Mouse (Mus musculus): ENCODE results near the gene Synj2. TPM values are rescaled to one million over a fixed set of nuclear protein-coding genes. Genes with fewer than 3 reads are reported as not detected.

Synj2 gene
- polyA plus RNA-seq, 1 experiment from 2014 or later, result 2.5 TPM

- no peaks in the 10 kb centered on the region for H3K9me3 ChIP-seq
- ATAC-seq (ENCODE audit: insufficient number of reproducible peaks, insufficient read depth, low FRiP score, low TSS enrichment), result no peak
Measured at GRCm38 (mm10) chr17:5959096-5959495, 18.0 kb downstream of the Synj2 start.

GRCm38 (mm10) chr17:5959802-5960201 lies 18.7 kb downstream of the Synj2 start:
- Histone ChIP-seq H3K4me2 (replicated peaks) (no peak overlapping the region), H3K27me3 (no peaks in the 10 kb centered on the region), H3K27ac (peak overlapping the region; percentile 47; the same call in 1 of the 2 replicates), H3K4me1 (peaks cover 6% of the 10 kb centered on the region; the same call in 1 of the 2 replicates), H3K4me3 (no peak overlapping the region), H3K36me3 (no peaks in the 10 kb centered on the region), H3K9ac (no peak overlapping the region), H3K9me3 (no peaks in the 10 kb centered on the region)
- ATAC-seq (ENCODE audit: insufficient number of reproducible peaks, insufficient read depth, low FRiP score, low TSS enrichment), result no peak
- 43% methylated on average over 9 of the region's 9 CpGs for WGBS

More at GRCm38 (mm10) chr17:5959096-5959495, 18.0 kb downstream of the Synj2 start:
- Histone ChIP-seq H3K36me3 (no peaks in the 10 kb centered on the region), H3K9ac (no peak overlapping the region), H3K27ac (no peak overlapping the region), H3K4me1 (peaks cover 6% of the 10 kb centered on the region; the same call in 1 of the 2 replicates), H3K27me3 (no peaks in the 10 kb centered on the region), H3K4me2 (replicated peaks) (no peak overlapping the region), H3K4me3 (no peak overlapping the region)
- 63% methylated on average over 7 of the region's 7 CpGs for WGBS

GRCm38 (mm10) chr17:5963766-5964165 lies 22.7 kb downstream of the Synj2 start:
- Histone ChIP-seq H3K27me3 (no peaks in the 10 kb centered on the region), H3K4me2 (replicated peaks) (no peak overlapping the region), H3K36me3 (no peaks in the 10 kb centered on the region), H3K9me3 (no peaks in the 10 kb centered on the region), H3K4me1 (peaks cover 6% of the 10 kb centered on the region; the same call in 1 of the 2 replicates), H3K4me3 (no peak overlapping the region), H3K27ac (no peak overlapping the region), H3K9ac (no peak overlapping the region)
- WGBS, result 92% methylated on average over 8 of the region's 8 CpGs
- ATAC-seq (ENCODE audit: insufficient number of reproducible peaks, insufficient read depth, low FRiP score, low TSS enrichment), result no peak

- no peak for ATAC-seq (ENCODE audit: insufficient number of reproducible peaks, insufficient read depth, low FRiP score, low TSS enrichment)
- Histone ChIP-seq H3K27ac (no peak overlapping the region), H3K4me3 (no peak overlapping the region), H3K4me2 (replicated peaks) (no peak overlapping the region), H3K36me3 (no peaks in the 10 kb centered on the region), H3K27me3 (no peaks in the 10 kb centered on the region), H3K4me1 (no peaks in the 10 kb centered on the region), H3K9me3 (no peaks in the 10 kb centered on the region), H3K9ac (no peak overlapping the region)
- WGBS, result 27% methylated on average over 9 of the region's 9 CpGs
Measured at GRCm38 (mm10) chr17:5965084-5965781, 24.2 kb downstream of the Synj2 start.

GRCm38 (mm10) chr17:5966706-5967105 lies 25.6 kb downstream of the Synj2 start:
- 86% methylated on average over 5 of the region's 5 CpGs for WGBS
- no peak overlapping the region for H3K27ac ChIP-seq

GRCm38 (mm10) chr17:5968562-5968961 lies 27.5 kb downstream of the Synj2 start:
- Histone ChIP-seq H3K9ac (no peak overlapping the region), H3K4me3 (no peak overlapping the region), H3K27ac (no peak overlapping the region), H3K36me3 (no peaks in the 10 kb centered on the region), H3K4me1 (no peaks in the 10 kb centered on the region), H3K9me3 (no peaks in the 10 kb centered on the region), H3K27me3 (no peaks in the 10 kb centered on the region), H3K4me2 (replicated peaks) (no peak overlapping the region)
- ATAC-seq (ENCODE audit: insufficient number of reproducible peaks, insufficient read depth, low FRiP score, low TSS enrichment), result no peak
- WGBS, result 66% methylated on average over 6 of the region's 6 CpGs

More at GRCm38 (mm10) chr17:5966706-5967105, 25.6 kb downstream of the Synj2 start:
- no peak for ATAC-seq (ENCODE audit: insufficient number of reproducible peaks, insufficient read depth, low FRiP score, low TSS enrichment)
- H3K9ac ChIP-seq, result no peak overlapping the region
- H3K4me1 ChIP-seq, result no peaks in the 10 kb centered on the region
- no peaks in the 10 kb centered on the region for H3K27me3 ChIP-seq
- no peak overlapping the region for H3K4me2 ChIP-seq (replicated peaks)
- H3K36me3 ChIP-seq, result no peaks in the 10 kb centered on the region
- H3K9me3 ChIP-seq, result no peaks in the 10 kb centered on the region
- no peak overlapping the region for H3K4me3 ChIP-seq

GRCm38 (mm10) chr17:5969246-5969645 lies 28.2 kb downstream of the Synj2 start:
- 73% methylated on average over 3 of the region's 3 CpGs for WGBS
- no peak overlapping the region for H3K4me2 ChIP-seq (replicated peaks)
- ATAC-seq (ENCODE audit: insufficient number of reproducible peaks, insufficient read depth, low FRiP score, low TSS enrichment), result no peak
- no peak overlapping the region for H3K4me3 ChIP-seq
- no peaks in the 10 kb centered on the region for H3K36me3 ChIP-seq
- no peaks in the 10 kb centered on the region for H3K27me3 ChIP-seq
- H3K4me1 ChIP-seq, result no peaks in the 10 kb centered on the region
- H3K9me3 ChIP-seq, result no peaks in the 10 kb centered on the region
- no peak overlapping the region for H3K9ac ChIP-seq
- H3K27ac ChIP-seq, result no peak overlapping the region

GRCm38 (mm10) chr17:5970298-5970821 lies 29.3 kb downstream of the Synj2 start:
- Histone ChIP-seq H3K4me3 (no peak overlapping the region), H3K27ac (no peak overlapping the region), H3K36me3 (no peaks in the 10 kb centered on the region), H3K27me3 (no peaks in the 10 kb centered on the region), H3K4me1 (peaks cover 3% of the 10 kb centered on the region; the same call in 1 of the 2 replicates), H3K9ac (no peak overlapping the region), H3K4me2 (replicated peaks) (no peak overlapping the region), H3K9me3 (no peaks in the 10 kb centered on the region)
- ATAC-seq (ENCODE audit: insufficient number of reproducible peaks, insufficient read depth, low FRiP score, low TSS enrichment), result no peak
- WGBS, result 82% methylated on average over 5 of the region's 5 CpGs

- Histone ChIP-seq H3K4me2 (replicated peaks) (no peak overlapping the region), H3K27me3 (no peaks in the 10 kb centered on the region), H3K27ac (no peak overlapping the region), H3K4me3 (no peak overlapping the region), H3K9ac (no peak overlapping the region), H3K4me1 (peaks cover 28% of the 10 kb centered on the region), H3K9me3 (no peaks in the 10 kb centered on the region), H3K36me3 (no peaks in the 10 kb centered on the region)
- WGBS, result 70% methylated on average over 8 of the region's 8 CpGs
- ATAC-seq (ENCODE audit: insufficient number of reproducible peaks, insufficient read depth, low FRiP score, low TSS enrichment), result no peak
Measured at GRCm38 (mm10) chr17:5973536-5973935, 32.5 kb downstream of the Synj2 start.

GRCm38 (mm10) chr17:5975099-5975977 lies 34.3 kb downstream of the Synj2 start:
- Histone ChIP-seq H3K27me3 (no peaks in the 10 kb centered on the region), H3K9me3 (no peaks in the 10 kb centered on the region), H3K9ac (no peak overlapping the region; the same call in 1 of the 2 replicates), H3K4me1 (peaks cover 28% of the 10 kb centered on the region), H3K4me3 (no peak overlapping the region), H3K27ac (0 out of 2 replicates have a peak overlapping the region, but pooled peaks have one; percentile 17), H3K36me3 (no peaks in the 10 kb centered on the region), H3K4me2 (replicated peaks) (peak overlapping the region; percentile 24)
- WGBS, result 47% methylated on average over 23 of the region's 23 CpGs
- no peak for ATAC-seq (ENCODE audit: insufficient number of reproducible peaks, insufficient read depth, low FRiP score, low TSS enrichment)

GRCm38 (mm10) chr17:5976221-5977055 lies 35.4 kb downstream of the Synj2 start:
- Histone ChIP-seq H3K4me3 (no peak overlapping the region), H3K4me1 (peaks cover 28% of the 10 kb centered on the region), H3K27me3 (no peaks in the 10 kb centered on the region), H3K36me3 (no peaks in the 10 kb centered on the region), H3K9ac (no peak overlapping the region), H3K9me3 (no peaks in the 10 kb centered on the region), H3K4me2 (replicated peaks) (no peak overlapping the region), H3K27ac (no peak overlapping the region)
- 60% methylated on average over 20 of the region's 20 CpGs for WGBS
- no peak for ATAC-seq (ENCODE audit: insufficient number of reproducible peaks, insufficient read depth, low FRiP score, low TSS enrichment)
